Mouse (Mus musculus) CH12.LX (cell line): ENCODE data around the gene Gm19402.

Experiments
- CTCF ChIP-seq, 2 experiments: IDR thresholded peaks in 1 of 2; conservative IDR thresholded peaks in 1 of 2; 2 replicates each; pipeline ENCODE4 v1.5.1; 2011 to 2012; ENCODE audit warnings: low read depth in 2 of 2, low read length in 2 of 2, improper control_type of control experiment in 1 of 2, inconsistent platforms in 1 of 2, mild to moderate bottlenecking in 1 of 2, moderate library complexity in 1 of 2
- E2F4 ChIP-seq: IDR thresholded peaks from 2 replicates; pipeline ENCODE4 v1.6.1; 2011; ENCODE audit warnings: low read depth, low read length, improper control_type of control experiment; ENCODE audit not compliant: insufficient replicate concordance
- EP300 ChIP-seq: IDR thresholded peaks from 2 replicates; pipeline ENCODE4 v1.6.1; 2011; ENCODE audit warnings: low read length, improper control_type of control experiment
- JUN ChIP-seq: IDR thresholded peaks from 2 replicates; pipeline ENCODE4 v1.6.1; 2011; ENCODE audit warnings: low read depth, mild to moderate bottlenecking, low read length, improper control_type of control experiment, moderate library complexity; ENCODE audit not compliant: insufficient read depth
- KAT2A ChIP-seq: IDR thresholded peaks from 2 replicates; pipeline ENCODE4 v1.6.1; 2012; ENCODE audit warnings: low read length, improper control_type of control experiment, inconsistent platforms; ENCODE audit not compliant: insufficient replicate concordance
- MAFK ChIP-seq: IDR thresholded peaks from 2 replicates; pipeline ENCODE4 v1.6.1; 2011; ENCODE audit warnings: low read length, improper control_type of control experiment; ENCODE audit not compliant: insufficient replicate concordance
- MAX ChIP-seq: IDR thresholded peaks from 2 replicates; pipeline ENCODE4 v1.6.1; 2011; ENCODE audit warnings: low read length, improper control_type of control experiment
- MAZ ChIP-seq: IDR thresholded peaks from 2 replicates; pipeline ENCODE4 v1.6.1; 2012; ENCODE audit warnings: low read depth, mild to moderate bottlenecking, inconsistent platforms, low read length, improper control_type of control experiment, moderate library complexity
- NRF1 ChIP-seq: IDR thresholded peaks from 2 replicates; pipeline ENCODE4 v1.6.1; 2014; ENCODE audit warnings: low read depth, mild to moderate bottlenecking, inconsistent platforms, low read length, improper control_type of control experiment, moderate library complexity
- POLR2A ChIP-seq: IDR thresholded peaks from 2 replicates; pipeline ENCODE4 v1.6.1; 2011; ENCODE audit warnings: low read depth, mild to moderate bottlenecking, improper control_type of control experiment, low read length
- SMC3 ChIP-seq: IDR thresholded peaks from 2 replicates; pipeline ENCODE4 v1.6.1; 2011; ENCODE audit warnings: low read depth, low read length, improper control_type of control experiment
- TBP ChIP-seq: conservative IDR thresholded peaks from 2 replicates; pipeline ENCODE4 v1.6.1; 2011; ENCODE audit warnings: low read depth, low read length, improper control_type of control experiment

DNA sequence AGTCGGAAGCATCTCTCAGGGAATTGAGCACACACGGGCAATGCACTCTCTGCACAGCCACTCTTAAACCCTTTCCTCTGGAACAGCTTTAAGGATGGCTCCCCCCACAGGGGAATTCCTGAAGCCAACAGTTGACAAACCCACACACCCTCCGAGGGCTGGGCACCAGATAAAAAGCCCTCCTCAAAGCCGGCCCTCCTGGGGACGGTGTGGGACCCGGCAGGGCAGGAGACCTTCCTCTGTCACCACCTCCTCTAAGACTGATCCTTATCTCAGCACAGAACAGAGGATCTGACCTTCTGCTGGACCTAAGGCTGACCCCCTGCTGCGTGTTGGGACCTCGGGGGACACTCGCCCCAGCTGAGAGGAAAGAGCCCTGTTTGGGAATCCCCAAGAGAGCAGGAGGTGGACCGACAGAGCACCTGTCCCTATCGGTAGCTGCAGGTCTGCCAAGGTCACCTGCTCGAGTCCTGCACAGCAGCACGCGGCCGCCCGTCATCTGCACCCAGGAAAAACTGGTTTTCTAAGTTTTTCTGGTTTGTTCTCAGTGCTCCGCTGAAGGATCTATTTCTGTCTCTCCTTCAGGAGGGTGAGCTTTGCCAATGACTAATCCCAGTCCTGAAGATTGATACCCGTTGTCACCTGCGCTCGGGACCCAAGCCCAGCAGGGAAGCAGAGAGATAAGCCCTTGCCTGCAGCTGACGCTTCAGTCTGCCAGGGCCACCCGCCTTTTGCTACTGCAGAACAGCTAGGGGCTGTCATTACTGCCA lies 4.5 kb downstream of the Gm19402 start, which contains the start of gene Tspear:
- TF ChIP-seq CTCF (conservative IDR thresholded peaks at IDR 0.05 in 1 of 2, IDR thresholded peaks at IDR 0.05 in 1 of 2; ENCODE audit: low read depth in 2 of 2, low read length in 2 of 2), result no peak
- TF ChIP-seq MAX, result no peak
- TF ChIP-seq POLR2A, result no peak
- no peak for TF ChIP-seq SMC3
- no peak for TF ChIP-seq MAFK
- no peak for TF ChIP-seq E2F4
- no peak for TF ChIP-seq NRF1
- TF ChIP-seq EP300, result no peak
- no peak for TF ChIP-seq MAZ
- TF ChIP-seq KAT2A, result no peak
- TF ChIP-seq JUN, result no peak
- no peak for TF ChIP-seq TBP
